Mouse (Mus musculus) macrophage (primary cell): ENCODE results near the gene Zfp219. TPM values are rescaled to one million over a fixed set of nuclear protein-coding genes. Genes with fewer than 3 reads are reported as not detected.

ENCODE experiments used
- H3K27ac ChIP-seq: fragments of 350-480 bp; formaldehyde crosslinking; 2 replicates; pipeline ENCODE4 v1.9.0; 2021
- H3K36me3 ChIP-seq: fragments of 350-480 bp; formaldehyde crosslinking; 2 replicates; pipeline ENCODE4 v1.9.0; 2021; ENCODE audit errors: inconsistent target
- H3K4me3 ChIP-seq: fragments of 350-480 bp; formaldehyde crosslinking; 2 replicates; pipeline ENCODE4 v1.9.0; 2021; ENCODE audit errors: inconsistent target
- H3K79me2 ChIP-seq: fragments of 350-480 bp; formaldehyde crosslinking; 2 replicates; pipeline ENCODE4 v1.9.0; 2021; ENCODE audit errors: inconsistent target
- WGBS: methylation state at CpG from one replicate; pipeline ENCODE4 v1.1.7; 2026; ENCODE audit warnings: inconsistent platforms; ENCODE audit not compliant: missing documents; 5-methylcytosine and 5-hydroxymethylcytosine counted together
- polyA plus RNA-seq: library from polyadenylated mRNA; stranded (reverse); fragments of 250-400 nt; gene quantifications from 3 replicates; pipeline ENCODE4 v1.2.4, GENCODE M21; 2018; ENCODE audit warnings: inconsistent platforms

The Zfp219 gene
- polyA plus RNA-seq, 1 experiment from 2014 or later: 7.2 TPM

GRCm38 (mm10) chr14:52013771-52014219 lies 6.7 kb downstream of the Zfp219 start:
- 24% methylated on average over 10 of the region's 24 CpGs for WGBS
- H3K27ac ChIP-seq: no peak overlapping the region

DNA sequence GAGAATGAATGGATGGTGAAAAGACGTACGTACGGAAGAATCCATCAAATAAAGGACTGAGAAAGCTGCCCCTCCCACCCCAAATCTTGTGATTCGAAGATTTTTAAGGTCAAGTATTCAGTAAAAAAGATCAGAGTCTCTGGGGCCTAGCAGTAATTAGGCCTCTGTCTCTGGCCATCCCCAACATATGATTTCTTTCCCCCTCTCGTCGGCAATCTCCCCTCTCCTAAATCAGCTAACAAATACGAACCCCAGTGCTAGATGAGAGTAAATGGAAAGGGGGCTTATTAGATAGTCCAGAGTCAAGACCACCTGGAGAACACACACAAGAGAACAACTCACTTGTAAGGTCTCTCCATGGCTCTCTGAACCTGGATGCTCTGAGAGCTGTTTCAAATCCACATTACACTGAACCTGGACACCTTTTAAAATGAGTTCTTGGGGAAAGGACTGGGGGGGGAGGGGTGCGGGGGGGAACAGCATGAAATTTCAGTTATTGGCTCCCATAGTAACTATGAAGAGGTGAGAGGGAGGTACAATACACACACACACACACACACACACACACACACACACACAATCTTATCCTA lies 7.4 kb downstream of the Zfp219 start:
- no peaks in the 10 kb centered on the region for H3K36me3 ChIP-seq
- H3K4me3 ChIP-seq: no peak overlapping the region
- 85% methylated on average over 8 of the region's 8 CpGs for WGBS
- H3K79me2 ChIP-seq: peaks cover under 1% of the 10 kb centered on the region; the same call in 1 of the 2 replicates
- no peak overlapping the region for H3K27ac ChIP-seq

More at GRCm38 (mm10) chr14:52013771-52014219, 6.7 kb downstream of the Zfp219 start:
- Histone ChIP-seq H3K4me3 (no peak overlapping the region), H3K36me3 (no peaks in the 10 kb centered on the region), H3K79me2 (peaks cover 7% of the 10 kb centered on the region; the same call in 1 of the 2 replicates)

- H3K36me3 ChIP-seq: no peaks in the 10 kb centered on the region
- WGBS: 91% methylated on average over 5 of the region's 5 CpGs
Observed at GRCm38 (mm10) chr14:52012553-52012952, 8.0 kb downstream of the Zfp219 start.

DNA sequence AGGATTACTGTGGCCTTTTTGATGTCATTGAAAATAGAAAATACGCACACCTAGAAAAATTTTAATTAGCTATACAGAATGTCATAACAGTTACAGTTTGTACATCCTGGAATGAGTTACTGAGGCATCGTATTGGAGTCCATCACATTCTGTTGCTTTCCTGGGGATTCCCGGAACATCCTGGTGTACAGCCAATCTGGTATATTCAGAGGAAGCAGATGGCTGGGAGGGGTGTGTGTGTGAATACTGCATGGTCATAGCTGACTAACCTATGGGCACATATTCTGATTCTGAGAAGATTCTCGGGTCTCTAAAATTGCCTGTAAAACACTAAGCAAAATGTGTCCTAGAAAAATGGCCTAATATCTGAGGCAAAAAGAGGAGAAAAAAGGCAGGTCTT lies 8.4 kb downstream of the Zfp219 start:
- H3K79me2 ChIP-seq: no peaks in the 10 kb centered on the region
- no peak overlapping the region for H3K4me3 ChIP-seq
- WGBS: 83% methylated on average over 4 of the region's 4 CpGs

More at GRCm38 (mm10) chr14:52012553-52012952, 8.0 kb downstream of the Zfp219 start:
- no peaks in the 10 kb centered on the region; the same call in 1 of the 2 replicates for H3K79me2 ChIP-seq
- H3K4me3 ChIP-seq: no peak overlapping the region
- H3K27ac ChIP-seq: no peak overlapping the region

GRCm38 (mm10) chr14:52011683-52012082 lies 8.8 kb downstream of the Zfp219 start:
- Histone ChIP-seq H3K27ac (no peak overlapping the region), H3K36me3 (peaks cover 4% of the 10 kb centered on the region; the same call in 1 of the 2 replicates), H3K79me2 (no peaks in the 10 kb centered on the region), H3K4me3 (no peak overlapping the region)
- WGBS: 100% methylated on average over 1 of the region's 1 CpGs

More for the DNA sequence above, 8.4 kb downstream of the Zfp219 start:
- no peak overlapping the region for H3K27ac ChIP-seq
- H3K36me3 ChIP-seq: peaks cover 3% of the 10 kb centered on the region; the same call in 1 of the 2 replicates

GRCm38 (mm10) chr14:52010446-52011111 lies 10.0 kb downstream of the Zfp219 start:
- H3K79me2 ChIP-seq: no peaks in the 10 kb centered on the region
- H3K27ac ChIP-seq: no peak overlapping the region
- 90% methylated on average over 9 of the region's 9 CpGs for WGBS
- no peak overlapping the region for H3K4me3 ChIP-seq
- peaks cover 4% of the 10 kb centered on the region; the same call in 1 of the 2 replicates for H3K36me3 ChIP-seq

GRCm38 (mm10) chr14:52009841-52010240 lies 10.7 kb downstream of the Zfp219 start:
- WGBS: 95% methylated on average over 6 of the region's 6 CpGs
- Histone ChIP-seq H3K27ac (no peak overlapping the region), H3K36me3 (peaks cover 4% of the 10 kb centered on the region; the same call in 1 of the 2 replicates), H3K4me3 (no peak overlapping the region), H3K79me2 (no peaks in the 10 kb centered on the region)

DNA sequence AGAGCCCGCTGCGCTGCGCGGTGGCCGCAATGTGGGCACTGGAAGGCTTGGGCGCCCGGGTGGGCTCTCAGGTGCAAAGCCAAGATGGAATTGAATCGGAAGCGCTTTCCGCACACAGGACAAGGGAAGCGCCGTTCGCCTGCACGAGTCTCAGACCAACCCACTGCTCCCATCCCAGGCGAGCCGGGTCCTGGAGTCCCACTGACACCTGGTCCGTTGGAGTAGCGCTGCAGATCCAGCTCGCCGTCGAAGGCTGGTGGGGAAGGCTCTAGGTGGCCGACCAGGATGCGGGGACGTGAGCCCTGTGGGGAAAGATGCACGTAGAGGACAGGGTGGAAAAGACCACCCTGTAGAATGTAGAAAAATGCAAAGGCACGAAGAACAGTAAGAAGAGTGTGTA lies 11.2 kb downstream of the Zfp219 start:
- Histone ChIP-seq H3K27ac (no peak overlapping the region), H3K4me3 (no peak overlapping the region), H3K79me2 (no peaks in the 10 kb centered on the region), H3K36me3 (peaks cover 4% of the 10 kb centered on the region; the same call in 1 of the 2 replicates)
- 98% methylated on average over 20 of the region's 26 CpGs for WGBS

DNA sequence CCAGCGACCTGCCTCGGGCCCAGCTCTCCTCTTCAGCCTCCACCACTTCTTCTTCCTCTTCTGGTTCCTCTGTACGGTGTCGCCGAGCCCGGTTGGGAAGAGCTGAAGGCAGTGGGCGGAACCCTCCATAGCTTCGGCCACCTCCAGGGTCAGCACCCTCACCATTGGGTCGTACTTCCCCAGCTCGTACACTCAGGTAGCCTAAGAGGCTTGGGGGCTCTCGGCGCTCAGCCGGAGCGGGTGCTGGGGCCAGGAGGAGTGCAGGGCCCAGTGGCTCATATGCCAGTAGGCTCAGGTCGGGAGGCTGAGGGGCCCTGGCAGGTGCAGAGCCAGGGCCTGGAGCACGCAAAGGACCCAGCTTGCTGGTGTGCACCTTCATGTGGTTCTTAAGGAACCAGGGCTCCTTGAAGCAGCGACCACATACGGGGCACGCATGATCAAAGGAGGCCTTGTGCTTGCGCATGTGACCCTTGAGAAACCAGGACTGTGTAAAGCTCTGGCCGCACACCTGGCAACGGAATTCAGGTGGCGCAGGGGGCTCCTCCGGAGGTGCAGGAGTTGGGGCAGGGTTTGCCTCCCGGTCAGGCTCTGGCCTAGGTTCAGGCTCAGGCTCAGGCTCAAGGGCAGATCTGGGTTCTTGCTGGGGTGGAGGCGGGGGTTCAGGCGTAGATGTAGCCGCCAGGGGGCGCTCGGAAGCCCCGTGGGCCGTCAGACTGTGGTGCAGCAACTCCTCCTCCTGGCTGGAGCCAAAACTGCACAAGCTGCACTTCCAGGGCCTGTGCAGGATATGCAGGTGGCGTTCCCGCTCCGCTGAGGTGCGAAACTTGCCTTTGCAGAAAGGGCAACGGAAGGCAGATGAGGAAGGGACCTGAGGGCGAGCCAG lies 12.0 kb downstream of the Zfp219 start:
- 63% methylated on average over 32 of the region's 38 CpGs for WGBS
- H3K27ac ChIP-seq: no peak overlapping the region
- H3K36me3 ChIP-seq: peaks cover 4% of the 10 kb centered on the region; the same call in 1 of the 2 replicates
- H3K79me2 ChIP-seq: no peaks in the 10 kb centered on the region
- no peak overlapping the region for H3K4me3 ChIP-seq

- Histone ChIP-seq H3K79me2 (no peaks in the 10 kb centered on the region), H3K27ac (no peak overlapping the region), H3K4me3 (no peak overlapping the region), H3K36me3 (peaks cover 4% of the 10 kb centered on the region; the same call in 1 of the 2 replicates)
- 98% methylated on average over 15 of the region's 23 CpGs for WGBS
Observed at GRCm38 (mm10) chr14:52006771-52007170, 13.8 kb downstream of the Zfp219 start.

- H3K79me2 ChIP-seq: no peaks in the 10 kb centered on the region
- no peak overlapping the region for H3K27ac ChIP-seq
- H3K4me3 ChIP-seq: no peak overlapping the region
- peaks cover 4% of the 10 kb centered on the region; the same call in 1 of the 2 replicates for H3K36me3 ChIP-seq
- 93% methylated on average over 8 of the region's 8 CpGs for WGBS
Observed at GRCm38 (mm10) chr14:52006241-52006640, 14.3 kb downstream of the Zfp219 start.

DNA sequence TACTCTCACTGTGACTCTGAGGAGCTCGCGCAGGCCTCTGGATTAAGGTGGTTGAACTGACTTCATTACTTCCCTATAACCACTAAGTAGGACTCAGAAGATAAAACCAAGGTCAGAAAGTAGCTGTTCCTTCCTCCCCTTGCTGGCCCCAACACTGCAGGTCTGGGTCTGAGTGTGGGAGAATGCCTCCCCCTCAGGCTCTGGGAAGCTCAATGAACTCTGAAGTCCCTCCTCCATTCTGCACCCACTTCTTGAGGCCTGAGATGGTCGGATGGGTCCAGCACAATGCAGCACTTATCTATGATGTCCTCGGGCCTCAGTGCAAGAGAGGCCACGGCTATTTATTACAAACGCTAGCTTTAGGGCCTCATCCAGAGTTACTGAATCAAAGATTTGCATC lies 14.9 kb downstream of the Zfp219 start:
- H3K27ac ChIP-seq: no peak overlapping the region
- WGBS: 91% methylated on average over 5 of the region's 6 CpGs
- H3K4me3 ChIP-seq: no peak overlapping the region
- H3K36me3 ChIP-seq: peaks cover 4% of the 10 kb centered on the region; the same call in 1 of the 2 replicates
- H3K79me2 ChIP-seq: no peaks in the 10 kb centered on the region

DNA sequence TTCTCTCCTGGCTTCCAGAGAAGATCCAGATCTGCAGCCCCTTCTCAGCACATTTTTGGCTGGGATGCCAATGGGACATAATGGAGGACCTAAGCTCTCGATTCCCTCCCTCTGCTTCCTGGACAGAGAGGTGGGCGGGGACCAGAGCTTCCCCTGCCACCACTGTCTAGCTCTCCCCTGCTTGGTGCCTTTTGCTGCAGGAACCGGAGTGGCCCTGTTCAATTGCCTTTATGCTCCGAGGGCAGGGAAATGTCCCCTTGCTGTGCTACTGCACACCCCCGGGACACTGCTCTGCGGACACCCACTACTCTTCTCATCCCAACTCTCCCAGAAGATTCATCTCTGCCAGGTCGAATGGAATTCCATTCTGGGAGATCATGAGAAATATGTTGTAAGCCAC lies 15.4 kb downstream of the Zfp219 start:
- 85% methylated on average over 7 of the region's 7 CpGs for WGBS
- Histone ChIP-seq H3K4me3 (no peak overlapping the region), H3K36me3 (peaks cover 4% of the 10 kb centered on the region; the same call in 1 of the 2 replicates), H3K79me2 (no peaks in the 10 kb centered on the region), H3K27ac (no peak overlapping the region)

DNA sequence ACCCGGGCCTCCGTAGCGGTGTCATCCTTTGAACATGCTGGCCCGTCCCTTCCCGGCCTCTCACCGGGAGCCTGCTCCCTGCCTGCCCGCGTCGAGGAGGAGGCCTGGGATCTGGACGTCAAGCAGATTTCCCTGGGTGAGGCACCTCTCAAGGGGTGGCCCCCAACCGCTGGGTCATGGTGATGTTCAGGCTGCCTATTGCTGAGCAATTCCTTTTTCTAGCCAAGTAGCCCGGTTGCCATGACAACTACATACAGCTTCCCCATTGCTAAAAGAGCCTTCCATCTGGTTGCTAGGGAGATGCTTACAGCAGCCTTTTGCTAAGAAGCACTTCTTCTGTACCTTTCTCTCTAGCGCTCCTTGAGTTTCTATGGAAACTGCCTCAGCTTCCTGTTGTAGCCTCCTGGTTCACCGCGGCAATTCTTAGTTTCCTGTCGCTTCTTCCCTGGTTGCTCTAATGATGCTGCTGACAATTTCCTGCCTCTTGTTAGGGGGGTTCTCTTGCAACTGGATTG lies 16.5 kb downstream of the Zfp219 start:
- peaks cover 4% of the 10 kb centered on the region; the same call in 1 of the 2 replicates for H3K36me3 ChIP-seq
- no peak overlapping the region for H3K4me3 ChIP-seq
- H3K27ac ChIP-seq: no peak overlapping the region

More for the DNA sequence above, 16.5 kb downstream of the Zfp219 start:
- H3K79me2 ChIP-seq: no peaks in the 10 kb centered on the region
- WGBS: 51% methylated on average over 16 of the region's 16 CpGs
